Mouse (Mus musculus): ENCODE data around the gene Myof. TPM values are rescaled to one million over a fixed set of nuclear protein-coding genes. Genes with fewer than 3 reads are reported as not detected.

Gene Myof
- polyA plus RNA-seq, 1 experiment = 1.7 TPM

GRCm38 (mm10) chr19:37954236-37954635 is 89.1 kb downstream of the Myof start:
- no peaks in the 10 kb centered on the region for H3K4me1 ChIP-seq (ENCODE audit: control insufficient read depth, insufficient read depth, low read length)
- no peak overlapping the region for H3K27ac ChIP-seq (ENCODE audit: control insufficient read depth, insufficient read depth, low read depth, low read length)
- H3K4me3 ChIP-seq (ENCODE audit: control insufficient read depth, low read depth, low read length) = no peak overlapping the region
- TF ChIP-seq CTCF (IDR thresholded peaks at IDR 0.05; ENCODE audit: control insufficient read depth, insufficient read depth, insufficient replicate concordance, low read depth, low read length) (no peak), POLR2A (IDR thresholded peaks at IDR 0.05; ENCODE audit: control insufficient read depth, low read depth, low read length) (no peak)
- no peaks in the 10 kb centered on the region for H3K27me3 ChIP-seq (ENCODE audit: control insufficient read depth, insufficient read depth, low read length)
- no peaks in the 10 kb centered on the region for H3K36me3 ChIP-seq (ENCODE audit: control insufficient read depth, insufficient read depth, low read length)

DNA sequence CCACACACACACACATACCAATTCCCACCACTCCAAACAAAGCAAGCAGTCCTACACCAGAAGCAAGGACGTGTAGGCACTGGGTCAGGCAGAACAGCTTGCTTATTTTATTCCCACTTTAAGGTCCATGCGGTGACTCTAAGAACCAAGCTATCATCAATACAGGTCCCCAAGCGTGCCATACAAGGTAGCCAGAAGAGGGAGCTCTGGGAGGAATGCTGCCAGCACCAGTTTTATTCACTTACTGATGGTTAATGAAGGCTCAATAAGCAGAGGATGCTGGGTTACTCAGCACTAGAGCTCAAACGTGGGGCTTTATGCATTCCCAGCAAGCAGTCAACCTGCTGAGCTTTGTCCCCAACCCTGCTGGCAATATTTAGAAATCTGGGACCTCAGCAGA is 96.7 kb downstream of the Myof start:
- no peak for TF ChIP-seq POLR2A (IDR thresholded peaks at IDR 0.05; ENCODE audit: control insufficient read depth, low read depth, low read length)
- no peak for TF ChIP-seq CTCF (IDR thresholded peaks at IDR 0.05; ENCODE audit: control insufficient read depth, insufficient read depth, insufficient replicate concordance, low read depth, low read length)
- Histone ChIP-seq H3K4me3 (ENCODE audit: control insufficient read depth, low read depth, low read length) (no peak overlapping the region), H3K36me3 (ENCODE audit: control insufficient read depth, insufficient read depth, low read length) (no peaks in the 10 kb centered on the region), H3K27ac (ENCODE audit: control insufficient read depth, insufficient read depth, low read depth, low read length) (no peak overlapping the region), H3K4me1 (ENCODE audit: control insufficient read depth, insufficient read depth, low read length) (no peaks in the 10 kb centered on the region), H3K27me3 (ENCODE audit: control insufficient read depth, insufficient read depth, low read length) (no peaks in the 10 kb centered on the region)

GRCm38 (mm10) chr19:37946053-37946452 is 97.3 kb downstream of the Myof start:
- TF ChIP-seq CTCF (IDR thresholded peaks at IDR 0.05; ENCODE audit: control insufficient read depth, insufficient read depth, insufficient replicate concordance, low read depth, low read length) (no peak), POLR2A (IDR thresholded peaks at IDR 0.05; ENCODE audit: control insufficient read depth, low read depth, low read length) (no peak)

GRCm38 (mm10) chr19:37939203-37939602 is 104.2 kb downstream of the Myof start:
- H3K4me1 ChIP-seq (ENCODE audit: control insufficient read depth, insufficient read depth, low read length) = no peaks in the 10 kb centered on the region
- no peak overlapping the region for H3K27ac ChIP-seq (ENCODE audit: control insufficient read depth, insufficient read depth, low read depth, low read length)
- no peak overlapping the region for H3K4me3 ChIP-seq (ENCODE audit: control insufficient read depth, low read depth, low read length)
- no peak for TF ChIP-seq CTCF (IDR thresholded peaks at IDR 0.05; ENCODE audit: control insufficient read depth, insufficient read depth, insufficient replicate concordance, low read depth, low read length)
- no peak for TF ChIP-seq POLR2A (IDR thresholded peaks at IDR 0.05; ENCODE audit: control insufficient read depth, low read depth, low read length)
- H3K27me3 ChIP-seq (ENCODE audit: control insufficient read depth, insufficient read depth, low read length) = no peaks in the 10 kb centered on the region
- no peaks in the 10 kb centered on the region for H3K36me3 ChIP-seq (ENCODE audit: control insufficient read depth, insufficient read depth, low read length)

More at GRCm38 (mm10) chr19:37946053-37946452, 97.3 kb downstream of the Myof start:
- Histone ChIP-seq H3K36me3 (ENCODE audit: control insufficient read depth, insufficient read depth, low read length) (no peaks in the 10 kb centered on the region), H3K4me3 (ENCODE audit: control insufficient read depth, low read depth, low read length) (no peak overlapping the region), H3K27ac (ENCODE audit: control insufficient read depth, insufficient read depth, low read depth, low read length) (no peak overlapping the region), H3K4me1 (ENCODE audit: control insufficient read depth, insufficient read depth, low read length) (no peaks in the 10 kb centered on the region), H3K27me3 (ENCODE audit: control insufficient read depth, insufficient read depth, low read length) (no peaks in the 10 kb centered on the region)

DNA sequence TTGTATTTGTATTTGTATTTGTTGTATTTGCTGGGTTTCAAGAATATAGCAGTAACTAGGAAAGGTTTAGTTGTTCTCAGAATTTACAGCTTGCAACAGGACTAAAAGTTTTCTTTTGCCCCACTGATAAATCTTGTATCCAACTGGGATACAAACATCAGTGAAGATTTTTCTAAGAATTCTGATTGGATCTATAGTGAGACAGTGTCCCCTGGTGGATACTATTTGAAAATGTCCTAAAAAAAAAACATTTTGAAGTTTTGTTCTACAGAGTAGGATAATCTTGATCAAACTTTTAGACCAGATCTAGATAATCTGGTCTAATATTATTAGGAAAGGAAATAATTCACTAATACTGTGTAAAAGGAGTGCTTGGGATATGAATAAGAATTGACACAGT is 106.3 kb downstream of the Myof start:
- TF ChIP-seq CTCF (IDR thresholded peaks at IDR 0.05; ENCODE audit: control insufficient read depth, insufficient read depth, insufficient replicate concordance, low read depth, low read length) = no peak
- TF ChIP-seq POLR2A (IDR thresholded peaks at IDR 0.05; ENCODE audit: control insufficient read depth, low read depth, low read length) = no peak
- H3K4me3 ChIP-seq (ENCODE audit: control insufficient read depth, low read depth, low read length) = no peak overlapping the region

DNA sequence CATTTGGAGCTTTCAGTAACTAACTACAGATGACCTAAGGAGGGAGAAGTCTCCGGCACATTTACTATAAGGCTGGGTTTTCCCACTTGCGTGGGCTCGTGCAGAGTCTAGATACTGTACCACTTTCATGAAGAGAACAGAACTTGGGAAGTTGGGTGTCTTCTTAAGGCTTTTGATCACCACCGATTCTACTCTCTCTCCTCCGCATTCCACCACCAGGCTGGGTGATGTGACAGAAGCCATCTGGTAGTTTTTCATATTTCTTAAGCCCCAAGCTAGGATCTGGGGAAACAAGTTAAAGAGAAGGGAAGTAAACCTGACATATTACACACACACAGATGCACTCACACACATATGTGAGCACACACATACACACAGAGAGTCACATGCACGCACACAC is 108.7 kb downstream of the Myof start:
- H3K4me1 ChIP-seq (ENCODE audit: control insufficient read depth, insufficient read depth, low read length) = no peaks in the 10 kb centered on the region
- no peaks in the 10 kb centered on the region for H3K36me3 ChIP-seq (ENCODE audit: control insufficient read depth, insufficient read depth, low read length)
- no peak for TF ChIP-seq CTCF (IDR thresholded peaks at IDR 0.05; ENCODE audit: control insufficient read depth, insufficient read depth, insufficient replicate concordance, low read depth, low read length)
- no peak for TF ChIP-seq POLR2A (IDR thresholded peaks at IDR 0.05; ENCODE audit: control insufficient read depth, low read depth, low read length)
- H3K27ac ChIP-seq (ENCODE audit: control insufficient read depth, insufficient read depth, low read depth, low read length) = no peak overlapping the region
- no peaks in the 10 kb centered on the region for H3K27me3 ChIP-seq (ENCODE audit: control insufficient read depth, insufficient read depth, low read length)
- H3K4me3 ChIP-seq (ENCODE audit: control insufficient read depth, low read depth, low read length) = no peak overlapping the region

More for the DNA sequence above, 106.3 kb downstream of the Myof start:
- no peak overlapping the region for H3K27ac ChIP-seq (ENCODE audit: control insufficient read depth, insufficient read depth, low read depth, low read length)
- no peaks in the 10 kb centered on the region for H3K4me1 ChIP-seq (ENCODE audit: control insufficient read depth, insufficient read depth, low read length)
- no peaks in the 10 kb centered on the region for H3K27me3 ChIP-seq (ENCODE audit: control insufficient read depth, insufficient read depth, low read length)
- H3K36me3 ChIP-seq (ENCODE audit: control insufficient read depth, insufficient read depth, low read length) = no peaks in the 10 kb centered on the region

- no peak overlapping the region for H3K27ac ChIP-seq (ENCODE audit: control insufficient read depth, insufficient read depth, low read depth, low read length)
- no peak for TF ChIP-seq CTCF (IDR thresholded peaks at IDR 0.05; ENCODE audit: control insufficient read depth, insufficient read depth, insufficient replicate concordance, low read depth, low read length)
- no peak for TF ChIP-seq POLR2A (IDR thresholded peaks at IDR 0.05; ENCODE audit: control insufficient read depth, low read depth, low read length)
- no peak overlapping the region for H3K4me3 ChIP-seq (ENCODE audit: control insufficient read depth, low read depth, low read length)
- no peaks in the 10 kb centered on the region for H3K27me3 ChIP-seq (ENCODE audit: control insufficient read depth, insufficient read depth, low read length)
- no peaks in the 10 kb centered on the region for H3K36me3 ChIP-seq (ENCODE audit: control insufficient read depth, insufficient read depth, low read length)
- no peaks in the 10 kb centered on the region for H3K4me1 ChIP-seq (ENCODE audit: control insufficient read depth, insufficient read depth, low read length)
Measured at GRCm38 (mm10) chr19:37932198-37932597, 111.2 kb downstream of the Myof start.

DNA sequence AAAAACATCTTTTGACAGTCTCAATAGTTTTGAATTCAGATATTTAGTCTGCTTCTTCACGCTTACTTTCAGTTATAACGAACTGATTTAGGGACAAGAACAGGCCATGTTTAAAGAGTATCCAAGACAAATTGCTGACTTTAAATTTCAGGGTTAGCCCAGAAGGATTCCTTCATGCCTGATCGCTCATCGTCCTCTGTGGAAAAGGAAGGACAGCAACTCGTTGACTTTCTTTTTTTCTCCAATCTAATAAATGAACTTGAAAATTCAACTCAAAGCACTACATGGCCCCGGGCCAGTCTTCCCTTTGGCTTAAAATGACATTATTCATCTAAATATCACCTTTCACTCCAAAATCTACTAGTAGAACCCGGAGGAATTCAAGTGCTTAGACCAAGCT is 115.5 kb downstream of the Myof start:
- no peak for TF ChIP-seq POLR2A (IDR thresholded peaks at IDR 0.05; ENCODE audit: control insufficient read depth, low read depth, low read length)
- no peak for TF ChIP-seq CTCF (IDR thresholded peaks at IDR 0.05; ENCODE audit: control insufficient read depth, insufficient read depth, insufficient replicate concordance, low read depth, low read length)
- H3K36me3 ChIP-seq (ENCODE audit: control insufficient read depth, insufficient read depth, low read length) = no peaks in the 10 kb centered on the region
- no peak overlapping the region for H3K27ac ChIP-seq (ENCODE audit: control insufficient read depth, insufficient read depth, low read depth, low read length)
- no peak overlapping the region for H3K4me3 ChIP-seq (ENCODE audit: control insufficient read depth, low read depth, low read length)
- no peaks in the 10 kb centered on the region for H3K4me1 ChIP-seq (ENCODE audit: control insufficient read depth, insufficient read depth, low read length)
- no peaks in the 10 kb centered on the region for H3K27me3 ChIP-seq (ENCODE audit: control insufficient read depth, insufficient read depth, low read length)
